Mouse (Mus musculus): Measurements from ENCODE around the gene S100a2. TPM values are rescaled to one million over a fixed set of nuclear protein-coding genes. Genes with fewer than 3 reads are reported as not detected.

The S100a2 gene
- polyA plus RNA-seq, 1 experiment: not detected

DNA sequence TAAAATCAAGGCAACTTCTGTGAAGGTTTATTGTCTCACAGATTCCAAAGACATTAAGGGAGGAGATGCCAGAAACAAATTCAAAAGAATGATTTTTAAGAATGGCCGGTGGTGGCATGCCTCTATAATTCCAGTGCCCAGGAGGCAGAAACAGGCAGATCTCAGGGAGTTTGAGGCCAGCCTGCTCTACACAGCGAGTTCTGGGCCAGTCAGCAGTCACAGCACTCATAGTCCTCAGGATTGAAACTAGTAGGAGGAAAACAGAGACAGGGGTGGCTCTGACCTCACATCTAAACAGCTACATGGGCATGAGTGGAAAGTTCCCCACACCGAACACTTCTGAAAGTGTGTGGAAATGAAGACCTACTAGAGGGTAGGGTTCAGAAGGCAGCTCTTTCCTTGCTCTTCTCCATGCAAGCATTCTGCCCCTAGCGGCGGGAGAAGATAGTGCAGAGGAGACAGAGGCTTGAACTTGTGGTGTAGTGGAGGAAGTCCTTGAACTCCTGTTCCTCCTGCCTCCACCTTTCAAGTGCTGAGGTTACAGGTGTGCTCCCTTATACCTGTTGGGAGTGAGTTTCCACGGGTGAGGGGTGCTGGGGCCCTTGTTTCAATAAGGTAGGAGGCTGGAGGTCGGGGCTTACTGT, 49.6 kb downstream of the S100a2 start:
- TF ChIP-seq CTCF (IDR thresholded peaks at IDR 0.05; ENCODE audit: control insufficient read depth, insufficient read depth, low read length): peak; percentile 80
- TF ChIP-seq POLR2A (IDR thresholded peaks at IDR 0.05; ENCODE audit: borderline replicate concordance, control insufficient read depth, low read depth, low read length): no peak
- Histone ChIP-seq H3K4me1 (ENCODE audit: control insufficient read depth, insufficient read depth, low read length) (peaks cover 2% of the 10 kb centered on the region; the same call in 1 of the 2 replicates), H3K4me3 (replicated peaks; ENCODE audit: control insufficient read depth, low read depth, low read length) (no peak overlapping the region), H3K27ac (ENCODE audit: control insufficient read depth, insufficient read depth, low read depth, low read length, poor library complexity) (no peak overlapping the region)
- 44% methylated on average over 7 of the region's 7 CpGs for WGBS

DNA sequence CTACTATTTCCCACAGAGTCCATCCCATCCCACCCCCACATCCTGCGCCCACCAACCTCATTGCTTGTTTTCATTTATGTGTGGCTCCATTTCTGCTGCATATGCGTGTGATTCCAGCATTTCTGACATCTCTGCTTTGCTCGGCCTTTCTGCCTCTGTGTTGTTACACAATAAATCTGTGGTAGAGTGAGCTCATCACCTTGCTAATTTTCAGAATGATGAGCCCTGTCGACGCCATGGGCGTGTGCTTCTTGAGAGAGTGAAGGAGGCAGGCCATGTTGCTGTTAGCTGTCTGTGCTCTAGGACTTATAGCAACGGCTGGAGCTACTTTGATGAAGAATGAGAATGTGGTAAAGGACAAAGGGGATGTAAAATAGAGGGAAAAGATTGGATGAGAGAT, 50.9 kb downstream of the S100a2 start:
- no peak for TF ChIP-seq POLR2A (IDR thresholded peaks at IDR 0.05; ENCODE audit: borderline replicate concordance, control insufficient read depth, low read depth, low read length)
- TF ChIP-seq CTCF (IDR thresholded peaks at IDR 0.05; ENCODE audit: control insufficient read depth, insufficient read depth, low read length): no peak
- no peak overlapping the region for H3K27ac ChIP-seq (ENCODE audit: control insufficient read depth, insufficient read depth, low read depth, low read length, poor library complexity)
- no peak overlapping the region for H3K4me3 ChIP-seq (replicated peaks; ENCODE audit: control insufficient read depth, low read depth, low read length)
- 72% methylated on average over 7 of the region's 7 CpGs for WGBS
- H3K4me1 ChIP-seq (ENCODE audit: control insufficient read depth, insufficient read depth, low read length): peaks cover 2% of the 10 kb centered on the region; the same call in 1 of the 2 replicates

Other genes starting within 250 kb of the S100a2 start
- gene Slc27a3, start 200.3 kb upstream of the S100a2 start, polyA plus RNA-seq (2011; ENCODE audit: insufficient read depth, insufficient read length, low replicate concordance, missing spikeins): 4.4 and 5.6 TPM in 2 replicates
- gene Ints3, start 156.6 kb upstream of the S100a2 start, polyA plus RNA-seq (2011; ENCODE audit: insufficient read depth, insufficient read length, low replicate concordance, missing spikeins): 7.1 and 21.2 TPM in 2 replicates
- gene Npr1, start 124.4 kb upstream of the S100a2 start, polyA plus RNA-seq (2011; ENCODE audit: insufficient read depth, insufficient read length, low replicate concordance, missing spikeins): 6.4 and 10.6 TPM in 2 replicates
- gene Ilf2, start 114.1 kb upstream of the S100a2 start, polyA plus RNA-seq (2011; ENCODE audit: insufficient read depth, insufficient read length, low replicate concordance, missing spikeins): 85.2 and 110 TPM in 2 replicates
- 14.8 and 22.4 TPM in 2 replicates for gene Snapin, start 99.2 kb upstream of the S100a2 start, polyA plus RNA-seq (2011; ENCODE audit: insufficient read depth, insufficient read length, low replicate concordance, missing spikeins)
- 74.1 and 92.0 TPM in 2 replicates for gene Chtop, start 80.7 kb upstream of the S100a2 start, polyA plus RNA-seq (2011; ENCODE audit: insufficient read depth, insufficient read length, low replicate concordance, missing spikeins)
- 33.5 and 34.4 TPM in 2 replicates for gene S100a1, start 75.9 kb upstream of the S100a2 start, polyA plus RNA-seq (2011; ENCODE audit: insufficient read depth, insufficient read length, low replicate concordance, missing spikeins)
- 60.0 and 93.3 TPM in 2 replicates for gene S100a13, start 75.8 kb upstream of the S100a2 start, polyA plus RNA-seq (2011; ENCODE audit: insufficient read depth, insufficient read length, low replicate concordance, missing spikeins)
- not detected in 2 replicates for gene S100a14, start 63.4 kb upstream of the S100a2 start, polyA plus RNA-seq (2011; ENCODE audit: insufficient read depth, insufficient read length, low replicate concordance, missing spikeins)
- gene S100a16, start 53.0 kb upstream of the S100a2 start, polyA plus RNA-seq (2011; ENCODE audit: insufficient read depth, insufficient read length, low replicate concordance, missing spikeins): 10.9 and 17.1 TPM in 2 replicates
- not detected in 2 replicates for gene S100a3, start 29.7 kb upstream of the S100a2 start, polyA plus RNA-seq (2011; ENCODE audit: insufficient read depth, insufficient read length, low replicate concordance, missing spikeins)
- gene Gm42674, start 11.7 kb downstream of the S100a2 start, polyA plus RNA-seq (2011; ENCODE audit: insufficient read depth, insufficient read length, low replicate concordance, missing spikeins): not detected in 2 replicates
- 71.4 and 238 TPM in 2 replicates for gene S100a4, start 13.5 kb downstream of the S100a2 start, polyA plus RNA-seq (2011; ENCODE audit: insufficient read depth, insufficient read length, low replicate concordance, missing spikeins)
- not detected in 2 replicates for gene S100a5, start 18.3 kb downstream of the S100a2 start, polyA plus RNA-seq (2011; ENCODE audit: insufficient read depth, insufficient read length, low replicate concordance, missing spikeins)
- gene S100a6, start 22.6 kb downstream of the S100a2 start, polyA plus RNA-seq (2011; ENCODE audit: insufficient read depth, insufficient read length, low replicate concordance, missing spikeins): 391 and 969 TPM in 2 replicates
- 1.0 TPM in 1 of 2 replicates, not detected in the other for gene S100a7a, start 63.8 kb downstream of the S100a2 start, polyA plus RNA-seq (2011; ENCODE audit: insufficient read depth, insufficient read length, low replicate concordance, missing spikeins)
- gene S100a8, start 78.7 kb downstream of the S100a2 start, polyA plus RNA-seq (2011; ENCODE audit: insufficient read depth, insufficient read length, low replicate concordance, missing spikeins): 4,508 and 18,334 TPM in 2 replicates
- gene S100a9, start 105.5 kb downstream of the S100a2 start, polyA plus RNA-seq (2011; ENCODE audit: insufficient read depth, insufficient read length, low replicate concordance, missing spikeins): 8,678 and 25,400 TPM in 2 replicates
- not detected in 2 replicates for gene Pglyrp4, start 136.7 kb downstream of the S100a2 start, polyA plus RNA-seq (2011; ENCODE audit: insufficient read depth, insufficient read length, low replicate concordance, missing spikeins)
- not detected in 2 replicates for gene Gm5849, start 187.6 kb downstream of the S100a2 start, polyA plus RNA-seq (2011; ENCODE audit: insufficient read depth, insufficient read length, low replicate concordance, missing spikeins)

Measured in bone marrow, adult 2 months (tissue).